Mouse (Mus musculus): ENCODE measurements around the gene Creb3l2.
"Not testable (repeated sequence)": the region's sequence is repeated elsewhere in the genome, so short reads cannot be mapped to it uniquely, and the experiment has no call there.

The Creb3l2 gene

GRCm38 (mm10) chr6:37442041-37442667 lies at the start of gene Creb3l2:
TSS of gene Creb3l2 (minus strand) at chr6:37442146.
- DNase-seq (ENCODE audit: inconsistent age in 2 of 2, low spot score in 1 of 2), result peak; percentile 99

GRCm38 (mm10) chr6:37486502-37486901 lies 44.6 kb upstream of the Creb3l2 start:
- DNase-seq (ENCODE audit: inconsistent age in 2 of 2, low spot score in 1 of 2), result no peak

GRCm38 (mm10) chr6:37484588-37485070 lies 42.7 kb upstream of the Creb3l2 start:
- DNase-seq (ENCODE audit: inconsistent age in 2 of 2, low spot score in 1 of 2), result no peak

- DNase-seq (ENCODE audit: inconsistent age in 2 of 2, low spot score in 1 of 2), result no peak
Observed at GRCm38 (mm10) chr6:37483262-37483661, 41.3 kb upstream of the Creb3l2 start.

- no peak for DNase-seq (ENCODE audit: inconsistent age in 2 of 2, low spot score in 1 of 2)
Observed at GRCm38 (mm10) chr6:37481147-37481546, 39.2 kb upstream of the Creb3l2 start.

- no peak for DNase-seq (ENCODE audit: inconsistent age in 2 of 2, low spot score in 1 of 2)
Observed at GRCm38 (mm10) chr6:37480008-37480407, 38.1 kb upstream of the Creb3l2 start.

- no peak for DNase-seq (ENCODE audit: inconsistent age in 2 of 2, low spot score in 1 of 2)
Observed at GRCm38 (mm10) chr6:37478481-37478880, 36.5 kb upstream of the Creb3l2 start.

- peak in 1 of 2 experiments; percentile 75 for DNase-seq (ENCODE audit: inconsistent age in 2 of 2, low spot score in 1 of 2)
Observed at GRCm38 (mm10) chr6:37473674-37474342, 31.9 kb upstream of the Creb3l2 start.

GRCm38 (mm10) chr6:37470216-37470615 lies 28.3 kb upstream of the Creb3l2 start:
- DNase-seq (ENCODE audit: inconsistent age in 2 of 2, low spot score in 1 of 2), result no peak

GRCm38 (mm10) chr6:37465847-37466246 lies 23.9 kb upstream of the Creb3l2 start:
- no peak for DNase-seq (ENCODE audit: inconsistent age in 2 of 2, low spot score in 1 of 2)

- no peak for DNase-seq (ENCODE audit: inconsistent age in 2 of 2, low spot score in 1 of 2)
Observed at GRCm38 (mm10) chr6:37465356-37465755, 23.4 kb upstream of the Creb3l2 start.

- peak in 1 of 2 experiments; percentile 52 for DNase-seq (ENCODE audit: inconsistent age in 2 of 2, low spot score in 1 of 2)
Observed at GRCm38 (mm10) chr6:37464585-37464984, 22.6 kb upstream of the Creb3l2 start.

GRCm38 (mm10) chr6:37463517-37464482 lies 21.9 kb upstream of the Creb3l2 start:
- DNase-seq (ENCODE audit: inconsistent age in 2 of 2, low spot score in 1 of 2), result peak; percentile 70 to 86

- DNase-seq (ENCODE audit: inconsistent age in 2 of 2, low spot score in 1 of 2), result no peak
Observed at GRCm38 (mm10) chr6:37460681-37461080, 18.7 kb upstream of the Creb3l2 start.

- DNase-seq (ENCODE audit: inconsistent age in 2 of 2, low spot score in 1 of 2), result not testable (repeated sequence)
Observed at GRCm38 (mm10) chr6:37459656-37460055, 17.7 kb upstream of the Creb3l2 start.

- peak in 1 of 2 experiments; percentile 55 for DNase-seq (ENCODE audit: inconsistent age in 2 of 2, low spot score in 1 of 2)
Observed at GRCm38 (mm10) chr6:37457990-37458655, 16.2 kb upstream of the Creb3l2 start.

- DNase-seq (ENCODE audit: inconsistent age in 2 of 2, low spot score in 1 of 2), result no peak
Observed at GRCm38 (mm10) chr6:37455540-37455939, 13.6 kb upstream of the Creb3l2 start.

GRCm38 (mm10) chr6:37453047-37453446 lies 11.1 kb upstream of the Creb3l2 start:
- no peak for DNase-seq (ENCODE audit: inconsistent age in 2 of 2, low spot score in 1 of 2)

GRCm38 (mm10) chr6:37451664-37452063 lies 9.7 kb upstream of the Creb3l2 start:
- no peak for DNase-seq (ENCODE audit: inconsistent age in 2 of 2, low spot score in 1 of 2)

GRCm38 (mm10) chr6:37447704-37448466 lies 5.9 kb upstream of the Creb3l2 start:
- peak; percentile 66 to 91 for DNase-seq (ENCODE audit: inconsistent age in 2 of 2, low spot score in 1 of 2)

All from adrenal gland, adult (tissue).